Mouse (Mus musculus) embryonic facial prominence, embryonic 13.5 days (tissue): Measurements from ENCODE around the gene Mafk. TPM values are rescaled to one million over a fixed set of nuclear protein-coding genes. Genes with fewer than 3 reads are reported as not detected.
A peak's percentile ranks its signal among the peaks of the same experiment; 100 is the strongest.

Source experiments
- ATAC-seq: fragments of 200-750 bp; cut with Nextera tagmentation; 2 replicates; pipeline ENCODE4 v1.8.0; 2017; ENCODE audit warnings: low read depth; ENCODE audit not compliant: insufficient number of reproducible peaks, insufficient read depth, low FRiP score, low TSS enrichment
- H3K27ac ChIP-seq: fragments of 300-500 bp; sonication (generic); 2 replicates; pipeline ENCODE4 v1.5.1; 2015; ENCODE audit warnings: moderate library complexity, mild to moderate bottlenecking, inconsistent platforms
- H3K27me3 ChIP-seq: fragments of 300-500 bp; sonication (generic); 2 replicates; pipeline ENCODE4 v1.6.1; 2015; ENCODE audit warnings: mild to moderate bottlenecking, inconsistent platforms
- H3K36me3 ChIP-seq: fragments of 300-500 bp; sonication (generic); 2 replicates; pipeline ENCODE4 v1.6.1; 2015; ENCODE audit warnings: mild to moderate bottlenecking, inconsistent platforms
- H3K4me1 ChIP-seq: fragments of 300-500 bp; sonication (generic); 2 replicates; pipeline ENCODE4 v1.6.1; 2015; ENCODE audit warnings: inconsistent platforms
- H3K4me2 ChIP-seq: fragments of 300-500 bp; sonication (generic); 2 replicates; pipeline ENCODE4 v1.6.1; 2015; ENCODE audit warnings: moderate library complexity, mild to moderate bottlenecking, inconsistent platforms
- H3K4me3 ChIP-seq: fragments of 300-500 bp; sonication (generic); 2 replicates; pipeline ENCODE4 v1.5.1; 2015; ENCODE audit warnings: mild to moderate bottlenecking, inconsistent platforms
- H3K9ac ChIP-seq: fragments of 300-500 bp; sonication (generic); 2 replicates; pipeline ENCODE4 v1.6.1; 2015; ENCODE audit warnings: mild to moderate bottlenecking, inconsistent platforms
- H3K9me3 ChIP-seq: fragments of 300-500 bp; sonication (generic); 2 replicates; pipeline ENCODE4 v1.6.1; 2016; ENCODE audit warnings: inconsistent platforms
- WGBS: fragments of 180-500 bp; shearing (Covaris S2); methylation state at CpG from one replicate; pipeline ENCODE4 v1.1.7; 2015; ENCODE audit warnings: mixed read lengths; 5-methylcytosine and 5-hydroxymethylcytosine counted together
- polyA plus RNA-seq: library from polyadenylated mRNA; unstranded; fragments of >200 nt; fragmentation: Nextera tagmentation; extraction: Ambion mirVana; gene quantifications from 2 replicates; pipeline ENCODE4 v1.2.1, GENCODE M21; 2015

Mafk gene
- polyA plus RNA-seq, 1 experiment from 2014 or later: 8.7 TPM

- H3K4me1 ChIP-seq: no peaks in the 10 kb centered on the region; the same call in 1 of the 2 replicates
Measured at GRCm38 (mm10) chr5:139809397-139809796, 18.1 kb downstream of the Mafk start.

GRCm38 (mm10) chr5:139811677-139812397, 20.5 kb downstream of the Mafk start:
- 77% methylated on average over 15 of the region's 15 CpGs for WGBS
- Histone ChIP-seq H3K4me1 (no peaks in the 10 kb centered on the region), H3K4me3 (no peak overlapping the region), H3K27me3 (peaks cover 40% of the 10 kb centered on the region), H3K36me3 (no peaks in the 10 kb centered on the region), H3K9me3 (no peaks in the 10 kb centered on the region), H3K9ac (no peak overlapping the region), H3K27ac (no peak overlapping the region), H3K4me2 (no peak overlapping the region)
- ATAC-seq: no peak

More at GRCm38 (mm10) chr5:139809397-139809796, 18.1 kb downstream of the Mafk start:
- H3K27me3 ChIP-seq: peaks cover 28% of the 10 kb centered on the region
- H3K4me3 ChIP-seq: no peak overlapping the region
- H3K36me3 ChIP-seq: no peaks in the 10 kb centered on the region
- no peak for ATAC-seq
- H3K27ac ChIP-seq: no peak overlapping the region
- H3K4me2 ChIP-seq: no peak overlapping the region
- no peak overlapping the region for H3K9ac ChIP-seq
- no peaks in the 10 kb centered on the region for H3K9me3 ChIP-seq
- WGBS: 63% methylated on average over 4 of the region's 4 CpGs

DNA sequence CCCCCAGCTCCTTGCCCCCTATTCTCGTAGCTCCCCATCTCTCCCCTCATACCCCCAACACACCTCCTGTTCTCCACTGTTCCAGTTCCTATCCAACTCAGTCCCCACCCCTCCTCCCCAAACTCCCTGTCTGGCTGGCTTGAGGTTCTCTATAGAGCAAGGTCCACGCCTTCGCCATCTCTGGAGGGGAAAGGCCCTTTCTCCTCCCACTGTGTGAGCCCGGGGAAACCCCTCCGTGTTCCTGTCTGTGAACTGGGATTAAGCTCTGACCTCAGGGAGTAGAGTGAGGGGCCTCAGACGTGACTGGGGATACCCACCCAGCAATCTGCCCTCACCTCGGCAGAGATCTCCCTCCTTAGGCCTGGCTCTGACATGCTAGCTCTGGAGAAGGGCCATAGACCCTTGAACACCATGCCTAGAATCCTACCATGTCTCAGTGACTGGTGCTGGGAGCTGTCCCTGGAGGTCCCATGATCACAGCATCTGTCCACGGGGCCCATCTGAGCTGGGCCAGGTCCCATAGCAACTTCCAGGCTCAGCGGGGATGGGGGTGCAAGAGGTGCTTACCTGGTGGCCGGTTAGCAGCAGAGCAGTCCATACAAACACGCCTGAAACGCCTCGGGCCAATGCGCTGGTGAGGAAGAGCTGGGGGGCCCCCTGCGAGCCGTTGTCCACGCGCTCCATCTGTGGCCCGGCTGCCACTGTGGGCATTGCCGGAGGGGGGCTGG, 21.2 kb downstream of the Mafk start:
- H3K36me3 ChIP-seq: no peaks in the 10 kb centered on the region
- peaks cover 40% of the 10 kb centered on the region for H3K27me3 ChIP-seq
- no peak overlapping the region for H3K9ac ChIP-seq
- H3K4me2 ChIP-seq: no peak overlapping the region
- 65% methylated on average over 20 of the region's 20 CpGs for WGBS
- no peak overlapping the region for H3K27ac ChIP-seq
- no peak for ATAC-seq
- H3K9me3 ChIP-seq: no peaks in the 10 kb centered on the region
- no peaks in the 10 kb centered on the region for H3K4me1 ChIP-seq
- no peak overlapping the region for H3K4me3 ChIP-seq

DNA sequence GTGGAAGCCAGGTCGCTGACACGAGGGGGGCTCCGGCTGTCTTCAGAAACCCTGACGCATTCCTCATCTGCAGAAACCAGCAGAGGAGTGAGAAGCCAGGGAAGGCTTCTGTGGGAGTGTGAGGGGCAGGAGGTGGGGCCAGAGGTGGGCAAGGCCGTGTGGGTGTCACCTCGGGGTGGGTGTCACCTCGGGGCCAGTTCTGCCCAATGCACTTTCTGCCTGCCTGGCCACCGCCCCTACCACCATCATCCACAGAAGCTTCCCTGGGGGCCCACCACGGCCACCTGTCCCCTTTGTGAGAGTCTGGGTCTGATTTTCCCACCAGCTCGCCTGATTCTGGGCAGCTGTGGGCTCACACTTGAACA, 21.8 kb downstream of the Mafk start:
- H3K4me1 ChIP-seq: no peaks in the 10 kb centered on the region
- ATAC-seq: no peak
- WGBS: 44% methylated on average over 10 of the region's 10 CpGs
- H3K9ac ChIP-seq: no peak overlapping the region
- peaks cover 40% of the 10 kb centered on the region for H3K27me3 ChIP-seq
- no peaks in the 10 kb centered on the region for H3K36me3 ChIP-seq
- no peak overlapping the region for H3K4me3 ChIP-seq
- H3K27ac ChIP-seq: no peak overlapping the region
- H3K9me3 ChIP-seq: no peaks in the 10 kb centered on the region
- H3K4me2 ChIP-seq: 0 out of 2 replicates have a peak overlapping the region, but pooled peaks have one; percentile 40

GRCm38 (mm10) chr5:139813963-139814381, 22.7 kb downstream of the Mafk start:
- Histone ChIP-seq H3K4me2 (peak overlapping the region; percentile 40), H3K4me1 (no peaks in the 10 kb centered on the region), H3K4me3 (peak overlapping the region; percentile 22; the same call in 1 of the 2 replicates), H3K27ac (no peak overlapping the region), H3K9ac (peak overlapping the region; percentile 52; the same call in 1 of the 2 replicates), H3K27me3 (peaks cover 40% of the 10 kb centered on the region), H3K9me3 (no peaks in the 10 kb centered on the region), H3K36me3 (no peaks in the 10 kb centered on the region)
- WGBS: 9% methylated on average over 13 of the region's 13 CpGs
- no peak for ATAC-seq

- Histone ChIP-seq H3K9ac (no peak overlapping the region), H3K4me3 (no peak overlapping the region), H3K27me3 (peaks cover 40% of the 10 kb centered on the region), H3K27ac (no peak overlapping the region), H3K36me3 (no peaks in the 10 kb centered on the region), H3K4me1 (no peaks in the 10 kb centered on the region), H3K9me3 (no peaks in the 10 kb centered on the region), H3K4me2 (no peak overlapping the region)
- WGBS: 86% methylated on average over 6 of the region's 6 CpGs
- no peak for ATAC-seq
Measured at GRCm38 (mm10) chr5:139815964-139816363, 24.7 kb downstream of the Mafk start.

DNA sequence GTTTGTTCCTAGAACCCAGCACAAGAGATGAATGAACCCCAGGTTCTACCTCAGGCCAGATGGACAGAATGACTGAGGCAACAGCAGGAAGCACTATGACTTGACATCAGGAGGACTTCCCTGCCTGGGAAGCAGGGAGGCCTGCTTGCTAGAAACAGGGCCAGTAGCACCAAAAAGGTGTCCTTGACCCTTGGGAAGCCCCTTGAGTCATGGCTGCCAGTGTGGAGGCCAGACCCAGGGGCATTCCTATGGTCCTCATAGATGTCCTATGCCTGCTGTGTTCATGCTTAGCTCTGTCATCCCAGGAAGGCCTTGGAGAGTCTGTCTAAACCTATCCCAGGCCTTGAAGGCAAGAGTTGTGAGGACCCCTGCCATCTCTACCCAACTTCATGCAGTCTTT, 25.1 kb downstream of the Mafk start:
- Histone ChIP-seq H3K36me3 (0 out of 2 replicates have a peak, but pooled peaks cover 4% of the 10 kb centered on the region), H3K4me2 (no peak overlapping the region), H3K27me3 (peaks cover 40% of the 10 kb centered on the region), H3K4me3 (no peak overlapping the region), H3K9ac (no peak overlapping the region), H3K27ac (no peak overlapping the region), H3K9me3 (no peaks in the 10 kb centered on the region), H3K4me1 (no peaks in the 10 kb centered on the region)
- no peak for ATAC-seq

GRCm38 (mm10) chr5:139817292-139817691, 26.0 kb downstream of the Mafk start:
- Histone ChIP-seq H3K27me3 (peaks cover 33% of the 10 kb centered on the region), H3K4me1 (no peaks in the 10 kb centered on the region), H3K36me3 (peaks cover 12% of the 10 kb centered on the region), H3K4me2 (no peak overlapping the region), H3K9me3 (no peaks in the 10 kb centered on the region), H3K27ac (no peak overlapping the region), H3K4me3 (no peak overlapping the region), H3K9ac (no peak overlapping the region)
- WGBS: 3% methylated on average over 1 of the region's 1 CpGs
- ATAC-seq: no peak

- Histone ChIP-seq H3K9me3 (no peaks in the 10 kb centered on the region), H3K27me3 (peaks cover 25% of the 10 kb centered on the region), H3K4me3 (no peak overlapping the region), H3K36me3 (peaks cover 20% of the 10 kb centered on the region), H3K9ac (no peak overlapping the region), H3K27ac (no peak overlapping the region), H3K4me1 (no peaks in the 10 kb centered on the region), H3K4me2 (no peak overlapping the region)
- ATAC-seq: no peak
- 76% methylated on average over 3 of the region's 3 CpGs for WGBS
Measured at GRCm38 (mm10) chr5:139818056-139818455, 26.7 kb downstream of the Mafk start.

GRCm38 (mm10) chr5:139818801-139819200, 27.5 kb downstream of the Mafk start:
- H3K27ac ChIP-seq: no peak overlapping the region
- H3K9me3 ChIP-seq: no peaks in the 10 kb centered on the region
- peaks cover 27% of the 10 kb centered on the region for H3K36me3 ChIP-seq
- no peak overlapping the region for H3K4me3 ChIP-seq
- no peak overlapping the region for H3K9ac ChIP-seq
- peaks cover 18% of the 10 kb centered on the region for H3K27me3 ChIP-seq
- ATAC-seq: no peak
- no peaks in the 10 kb centered on the region for H3K4me1 ChIP-seq
- 50% methylated on average over 4 of the region's 4 CpGs for WGBS
- H3K4me2 ChIP-seq: no peak overlapping the region

DNA sequence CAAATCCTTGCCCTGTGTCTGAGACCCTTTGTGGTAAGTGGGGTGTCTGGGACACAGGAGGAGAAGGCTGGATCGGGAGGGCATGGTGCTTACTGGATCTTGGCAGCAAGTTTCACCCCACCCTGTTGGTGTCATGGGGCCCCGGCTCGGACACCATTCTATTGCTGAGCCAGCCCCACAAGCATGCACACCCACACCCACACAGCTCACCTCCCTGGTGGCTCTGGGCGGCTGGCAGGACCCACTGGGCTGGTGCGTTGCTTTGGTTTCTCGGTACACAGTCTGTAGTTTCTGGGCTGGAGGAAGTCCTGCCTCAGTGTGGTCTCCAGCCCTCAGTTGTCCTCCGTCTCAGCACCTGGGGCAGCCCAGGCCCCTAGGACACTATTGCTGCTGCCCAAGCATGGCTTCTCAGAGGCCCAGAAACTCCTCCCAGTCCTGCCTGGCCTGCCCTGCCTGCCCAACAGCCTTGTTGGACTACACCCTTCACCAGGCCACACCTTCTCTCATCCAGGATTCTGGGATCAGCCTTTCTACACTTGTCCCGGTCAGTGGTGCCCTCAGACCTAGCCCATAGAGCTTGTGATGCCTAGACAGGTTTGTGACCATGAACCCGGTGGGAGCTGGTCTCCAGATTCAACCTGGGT, 28.3 kb downstream of the Mafk start, which contains the start of gene Tmem184a:
Tmem184a (minus strand) TSS at position 380 of the 644 bp plus-strand sequence.
- no peak within 1 kb of the TSS for H3K4me3 ChIP-seq
- no peaks in the 10 kb centered on the region for H3K4me1 ChIP-seq
- H3K9ac ChIP-seq: 0 out of 2 replicates have a peak within 1 kb of the TSS, but pooled peaks have one; percentile 17
- H3K27ac ChIP-seq: no peak within 1 kb of the TSS
- no peak within 1 kb of the TSS for H3K4me2 ChIP-seq
- H3K27me3 ChIP-seq: peaks cover 9% of the 10 kb centered on the region
- H3K36me3 ChIP-seq: peaks cover 28% of the 10 kb centered on the region
- H3K9me3 ChIP-seq: no peaks in the 10 kb centered on the region
- no peak for ATAC-seq
- WGBS: 88% methylated on average over 9 of the region's 9 CpGs
